Mouse (Mus musculus): ENCODE results near the gene Lman1l. TPM values are rescaled to one million over a fixed set of nuclear protein-coding genes. Genes with fewer than 3 reads are reported as not detected.

Lman1l gene
- not detected in 2 replicates for polyA plus RNA-seq (2015; fragmentation: Nextera tagmentation; extraction: Ambion mirVana)

GRCm38 (mm10) chr9:57620674-57621073, at the start of gene Lman1l:
Lman1l (minus strand) TSS chr9:57620774.
- Histone ChIP-seq H3K9me3 (ENCODE audit: control insufficient read depth, low read length) (no peaks in the 10 kb centered on the region), H3K4me3 (ENCODE audit: low read depth, low read length) (no peak within 1 kb of the TSS), H3K27me3 (ENCODE audit: control insufficient read depth, insufficient read depth, low read length) (no peaks in the 10 kb centered on the region), H3K9ac (ENCODE audit: low read length) (no peak within 1 kb of the TSS), H3K36me3 (ENCODE audit: control insufficient read depth, insufficient read depth, low read length) (peaks cover 7% of the 10 kb centered on the region; the same call in 1 of the 2 replicates), H3K4me2 (replicated peaks; ENCODE audit: low read depth) (no peak within 1 kb of the TSS), H3K4me1 (replicated peaks; ENCODE audit: control insufficient read depth, insufficient read depth) (no peaks in the 10 kb centered on the region), H3K27ac (replicated peaks) (no peak within 1 kb of the TSS)
- 84% methylated on average over 5 of the region's 5 CpGs for WGBS
- no peak for DNase-seq (ENCODE audit: low spot score)
- no peak for ATAC-seq (ENCODE audit: low FRiP score, low TSS enrichment)
- TF ChIP-seq EP300 (optimal IDR thresholded peaks at IDR 0.05) (no peak), CTCF (IDR thresholded peaks at IDR 0.05; ENCODE audit: low read depth) (no peak)

- ATAC-seq (ENCODE audit: low FRiP score, low TSS enrichment), result no peak
- no peak overlapping the region for H3K9ac ChIP-seq (ENCODE audit: low read length)
Observed at GRCm38 (mm10) chr9:57669566-57669965, 49.0 kb upstream of the Lman1l start.

GRCm38 (mm10) chr9:57668277-57668676, 47.7 kb upstream of the Lman1l start:
- Histone ChIP-seq H3K27me3 (ENCODE audit: control insufficient read depth, insufficient read depth, low read length) (no peaks in the 10 kb centered on the region), H3K4me1 (replicated peaks; ENCODE audit: control insufficient read depth, insufficient read depth) (no peaks in the 10 kb centered on the region), H3K4me2 (replicated peaks; ENCODE audit: low read depth) (no peak overlapping the region), H3K9ac (ENCODE audit: low read length) (no peak overlapping the region), H3K9me3 (ENCODE audit: control insufficient read depth, low read length) (no peaks in the 10 kb centered on the region), H3K36me3 (ENCODE audit: control insufficient read depth, insufficient read depth, low read length) (no peaks in the 10 kb centered on the region), H3K4me3 (ENCODE audit: low read depth, low read length) (no peak overlapping the region), H3K27ac (replicated peaks) (no peak overlapping the region)
- WGBS, result 14% methylated on average over 1 of the region's 1 CpGs
- no peak for TF ChIP-seq EP300 (optimal IDR thresholded peaks at IDR 0.05)
- DNase-seq (ENCODE audit: low spot score) (no peak), ATAC-seq (ENCODE audit: low FRiP score, low TSS enrichment) (no peak)

More at GRCm38 (mm10) chr9:57669566-57669965, 49.0 kb upstream of the Lman1l start:
- H3K4me2 ChIP-seq (replicated peaks; ENCODE audit: low read depth), result no peak overlapping the region
- H3K4me3 ChIP-seq (ENCODE audit: low read depth, low read length), result no peak overlapping the region
- no peaks in the 10 kb centered on the region for H3K27me3 ChIP-seq (ENCODE audit: control insufficient read depth, insufficient read depth, low read length)
- no peaks in the 10 kb centered on the region for H3K4me1 ChIP-seq (replicated peaks; ENCODE audit: control insufficient read depth, insufficient read depth)
- H3K27ac ChIP-seq (replicated peaks), result no peak overlapping the region
- TF ChIP-seq CTCF (IDR thresholded peaks at IDR 0.05; ENCODE audit: low read depth) (no peak), EP300 (optimal IDR thresholded peaks at IDR 0.05) (no peak)
- no peaks in the 10 kb centered on the region for H3K9me3 ChIP-seq (ENCODE audit: control insufficient read depth, low read length)
- no peaks in the 10 kb centered on the region for H3K36me3 ChIP-seq (ENCODE audit: control insufficient read depth, insufficient read depth, low read length)
- 88% methylated on average over 3 of the region's 3 CpGs for WGBS
- DNase-seq (ENCODE audit: low spot score), result no peak

GRCm38 (mm10) chr9:57667817-57668216, 47.2 kb upstream of the Lman1l start:
- no peak overlapping the region for H3K4me2 ChIP-seq (replicated peaks; ENCODE audit: low read depth)
- no peaks in the 10 kb centered on the region for H3K4me1 ChIP-seq (replicated peaks; ENCODE audit: control insufficient read depth, insufficient read depth)
- H3K27me3 ChIP-seq (ENCODE audit: control insufficient read depth, insufficient read depth, low read length), result no peaks in the 10 kb centered on the region
- no peak overlapping the region for H3K27ac ChIP-seq (replicated peaks)
- 63% methylated on average over 11 of the region's 11 CpGs for WGBS
- TF ChIP-seq CTCF (IDR thresholded peaks at IDR 0.05; ENCODE audit: low read depth), result no peak
- no peak for TF ChIP-seq EP300 (optimal IDR thresholded peaks at IDR 0.05)
- H3K36me3 ChIP-seq (ENCODE audit: control insufficient read depth, insufficient read depth, low read length), result no peaks in the 10 kb centered on the region
- no peak overlapping the region for H3K4me3 ChIP-seq (ENCODE audit: low read depth, low read length)
- H3K9ac ChIP-seq (ENCODE audit: low read length), result no peak overlapping the region
- no peak for DNase-seq (ENCODE audit: low spot score)
- no peaks in the 10 kb centered on the region for H3K9me3 ChIP-seq (ENCODE audit: control insufficient read depth, low read length)
- no peak for ATAC-seq (ENCODE audit: low FRiP score, low TSS enrichment)

- Histone ChIP-seq H3K9me3 (ENCODE audit: control insufficient read depth, low read length) (no peaks in the 10 kb centered on the region), H3K36me3 (ENCODE audit: control insufficient read depth, insufficient read depth, low read length) (no peaks in the 10 kb centered on the region), H3K4me3 (ENCODE audit: low read depth, low read length) (no peak overlapping the region), H3K9ac (ENCODE audit: low read length) (no peak overlapping the region), H3K27ac (replicated peaks) (no peak overlapping the region), H3K4me1 (replicated peaks; ENCODE audit: control insufficient read depth, insufficient read depth) (no peaks in the 10 kb centered on the region), H3K27me3 (ENCODE audit: control insufficient read depth, insufficient read depth, low read length) (no peaks in the 10 kb centered on the region), H3K4me2 (replicated peaks; ENCODE audit: low read depth) (no peak overlapping the region)
- DNase-seq (ENCODE audit: low spot score) (no peak), ATAC-seq (ENCODE audit: low FRiP score, low TSS enrichment) (no peak)
- WGBS, result 77% methylated on average over 3 of the region's 3 CpGs
- TF ChIP-seq EP300 (optimal IDR thresholded peaks at IDR 0.05) (no peak), CTCF (IDR thresholded peaks at IDR 0.05; ENCODE audit: low read depth) (no peak)
Observed at GRCm38 (mm10) chr9:57667136-57667535, 46.6 kb upstream of the Lman1l start.

GRCm38 (mm10) chr9:57666536-57666935, 46.0 kb upstream of the Lman1l start:
- H3K27ac ChIP-seq (replicated peaks), result no peak overlapping the region
- TF ChIP-seq EP300 (optimal IDR thresholded peaks at IDR 0.05) (no peak), CTCF (IDR thresholded peaks at IDR 0.05; ENCODE audit: low read depth) (no peak)

More at GRCm38 (mm10) chr9:57666536-57666935, 46.0 kb upstream of the Lman1l start:
- Histone ChIP-seq H3K4me1 (replicated peaks; ENCODE audit: control insufficient read depth, insufficient read depth) (no peaks in the 10 kb centered on the region), H3K4me3 (ENCODE audit: low read depth, low read length) (no peak overlapping the region), H3K9ac (ENCODE audit: low read length) (no peak overlapping the region), H3K36me3 (ENCODE audit: control insufficient read depth, insufficient read depth, low read length) (no peaks in the 10 kb centered on the region), H3K27me3 (ENCODE audit: control insufficient read depth, insufficient read depth, low read length) (no peaks in the 10 kb centered on the region), H3K4me2 (replicated peaks; ENCODE audit: low read depth) (no peak overlapping the region), H3K9me3 (ENCODE audit: control insufficient read depth, low read length) (no peaks in the 10 kb centered on the region)
- 71% methylated on average over 8 of the region's 8 CpGs for WGBS
- no peak for DNase-seq (ENCODE audit: low spot score)
- peak; percentile 36; the same call in 1 of the 2 replicates for ATAC-seq (ENCODE audit: low FRiP score, low TSS enrichment)
